Mouse (Mus musculus): ENCODE results near the gene Vmn1r21.

GRCm38 (mm10) chr6:57811748-57812730 is 38.1 kb downstream of the Vmn1r21 start:
- TF ChIP-seq CTCF (IDR thresholded peaks at IDR 0.05; ENCODE audit: low read depth): no peak
- TF ChIP-seq EP300 (IDR thresholded peaks at IDR 0.05; ENCODE audit: low read depth): no peak
